Mouse (Mus musculus): ENCODE measurements around the gene Zfp418. TPM values are rescaled to one million over a fixed set of nuclear protein-coding genes. Genes with fewer than 3 reads are reported as not detected.
"Not testable (repeated sequence)": the region's sequence is repeated elsewhere in the genome, so short reads cannot be mapped to it uniquely, and the experiment has no call there.

Zfp418 gene
- 1 to 10 TPM; 1.7 to 2.3 TPM for total RNA-seq (2021)

DNA sequence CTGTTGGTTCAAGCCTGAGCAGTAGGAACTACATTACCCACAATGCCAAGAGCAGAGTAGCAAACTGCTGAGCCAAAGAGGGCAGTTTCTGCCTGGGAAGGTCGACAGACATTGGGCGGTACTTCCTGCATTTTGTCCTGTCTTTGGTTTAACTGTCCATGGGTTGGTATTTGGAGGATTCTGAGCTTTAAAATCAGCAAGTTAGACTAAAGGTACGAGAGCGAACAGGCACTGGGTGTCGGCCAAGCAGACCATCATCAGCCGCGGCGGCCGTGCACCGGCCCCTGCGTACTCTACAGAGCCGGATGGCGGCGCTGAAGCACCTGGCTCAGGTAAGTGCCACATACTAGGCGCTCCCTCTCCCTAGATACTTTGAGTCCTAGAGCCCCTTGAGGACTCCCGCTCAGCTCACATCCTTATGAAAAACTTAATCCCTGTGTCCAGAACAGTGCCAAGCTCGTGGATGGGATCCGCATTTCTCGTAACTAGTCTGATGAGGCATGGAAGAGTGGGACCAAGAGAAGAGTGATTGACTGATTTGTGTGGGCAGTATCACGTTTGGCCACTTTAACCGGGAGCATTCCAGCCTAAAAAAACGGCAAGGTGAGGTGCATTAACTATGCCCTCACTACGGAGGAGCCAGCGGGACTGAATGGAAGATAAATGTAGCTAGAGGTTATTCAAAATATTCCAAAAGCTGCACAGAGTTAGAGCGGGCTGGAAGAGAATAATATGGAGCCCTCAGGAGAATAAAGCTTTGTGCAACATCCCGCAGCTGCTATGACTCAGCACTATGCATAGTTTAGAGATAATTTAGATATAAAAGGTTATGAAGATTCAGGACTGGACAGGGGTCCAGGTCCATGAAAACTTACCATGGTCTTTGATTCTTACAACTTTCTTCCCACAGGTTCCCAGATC is at the start of gene Zfp418:
Gene Zfp418 (plus strand): TSS at position 104 of the 921 bp plus-strand sequence.
- intact Hi-C loops (cut with DNase I): loop anchor here (5.0 kb wide), 1 partner anchor 49 kb away; the partner anchor contains the start of gene Zfp954
- peak; percentile 69 to 71 for DNase-seq

DNA sequence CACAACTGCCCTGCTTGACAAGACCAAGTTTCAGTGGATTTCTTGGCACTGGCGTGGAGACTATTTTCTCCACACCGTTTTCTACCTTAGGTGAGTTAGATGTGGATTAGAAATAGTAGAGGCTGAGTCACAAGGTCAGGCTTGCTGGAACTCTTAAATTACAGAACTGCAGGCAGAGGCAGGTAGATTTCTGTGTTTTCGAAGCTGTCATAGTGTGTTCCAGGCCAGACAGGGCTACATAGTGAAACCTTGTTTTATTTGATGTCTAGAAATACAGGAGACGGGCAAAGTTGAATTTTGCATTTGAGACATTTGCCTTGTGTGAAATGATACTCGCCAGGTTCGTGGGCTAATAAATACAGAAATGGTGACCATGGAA is 49.5 kb upstream of the Zfp418 start:
- intact Hi-C loops (cut with DNase I): loop anchor here (5.0 kb wide), 3 partner anchors 51 to 176 kb away; partner anchors contain the start of gene Zfp418
- DNase-seq: no peak

DNA sequence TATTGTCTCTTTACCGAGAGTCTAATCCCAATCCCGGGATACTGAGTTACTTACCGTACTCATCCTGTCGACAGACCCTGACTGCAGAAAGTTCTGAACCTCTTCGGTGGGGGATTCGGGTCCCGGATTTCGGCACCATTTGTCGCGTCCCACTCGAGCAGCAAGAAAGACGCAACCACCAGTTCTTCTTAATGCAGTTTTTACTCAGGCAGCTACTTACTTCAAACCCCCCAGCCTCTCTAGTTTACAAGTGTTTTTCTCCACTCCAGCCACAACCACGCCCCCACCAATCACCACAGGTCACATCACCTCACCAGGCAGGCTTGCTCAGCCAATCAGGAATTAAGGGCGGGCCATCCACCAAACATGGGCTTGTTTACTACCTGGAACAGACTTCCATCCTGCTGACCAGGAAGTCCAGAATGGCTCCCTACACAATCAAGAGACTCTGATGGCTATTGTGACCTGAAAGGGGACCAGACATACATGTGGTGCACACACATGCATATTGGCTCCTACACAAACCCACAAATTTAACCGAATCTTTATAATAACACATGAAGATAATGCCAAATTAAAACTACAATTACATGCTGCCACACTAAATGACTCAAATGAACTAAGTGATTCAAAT is 40.5 kb upstream of the Zfp418 start:
- DNase-seq; intact Hi-C loops (cut with DNase I): not testable (repeated sequence)

DNA sequence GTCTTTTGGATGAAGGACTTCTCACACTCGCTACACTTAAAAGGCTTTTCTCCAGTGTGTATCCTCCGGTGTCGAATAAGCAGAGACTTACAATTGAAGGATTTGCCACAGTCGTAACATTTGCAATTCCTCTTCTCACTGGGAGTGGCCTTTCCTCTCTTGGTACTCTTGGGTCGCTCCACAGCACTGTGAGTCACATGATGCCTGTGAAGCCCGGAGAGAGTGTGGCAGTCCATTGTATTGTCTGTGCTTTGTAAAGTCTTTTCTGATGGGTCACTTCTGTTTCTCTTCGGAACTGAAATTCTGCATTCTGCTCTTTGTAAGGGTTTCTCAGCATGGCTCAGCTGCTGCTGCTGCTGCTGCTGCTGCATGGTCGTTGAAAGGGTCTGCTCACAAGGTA is 38.4 kb upstream of the Zfp418 start:
- no peak for DNase-seq
- intact Hi-C loops (cut with DNase I): no loop called here

DNA sequence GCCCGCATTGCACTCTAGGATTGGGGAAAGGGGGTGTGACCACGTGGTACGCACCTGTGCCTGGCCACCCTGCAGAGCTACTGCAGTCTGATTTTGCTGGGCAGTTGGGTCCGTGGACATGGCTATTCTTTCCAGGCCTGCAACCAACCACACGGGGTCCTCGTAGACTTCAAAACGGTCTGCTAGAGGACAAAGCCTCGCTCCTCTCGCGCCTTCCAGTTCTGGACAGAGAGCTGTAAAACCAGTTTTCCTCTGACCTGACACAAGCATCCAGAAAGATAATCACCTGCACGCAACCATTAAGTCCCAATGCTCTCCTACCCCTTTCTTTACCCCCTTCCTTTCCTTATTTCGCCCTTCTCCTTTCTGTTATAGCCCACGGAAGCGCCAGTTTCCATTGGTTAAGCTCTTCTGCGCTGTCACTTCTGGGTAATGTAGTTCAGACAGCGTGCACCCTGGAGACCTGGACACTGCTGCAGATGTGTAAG is 34.7 kb upstream of the Zfp418 start, which contains the start of gene Zfp773:
Gene Zfp773 (minus strand): TSS at position 377 of the 488 bp plus-strand sequence.
- intact Hi-C loops (cut with DNase I): no loop called here
- DNase-seq: peak; percentile 58 to 69

DNA sequence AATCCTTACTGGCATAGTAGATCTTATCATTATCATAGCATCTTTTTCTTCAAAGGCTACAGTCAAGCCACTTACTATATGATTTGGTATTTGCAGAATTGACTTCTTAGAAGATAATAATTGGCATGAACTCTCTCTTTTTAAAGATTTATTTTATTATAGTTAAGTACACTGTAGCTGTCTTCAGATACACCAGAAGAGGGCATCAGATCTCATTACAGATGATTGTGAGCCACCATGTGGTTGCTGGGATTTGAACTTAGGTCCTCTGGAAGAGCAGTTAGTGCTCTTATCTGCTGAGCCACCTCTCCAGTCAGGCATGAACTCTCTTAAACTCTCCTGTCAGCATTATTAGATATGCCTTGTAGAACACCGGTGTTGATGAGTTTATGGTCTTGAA is 26.9 kb upstream of the Zfp418 start:
- DNase-seq: no peak
- intact Hi-C loops (cut with DNase I): no loop called here

DNA sequence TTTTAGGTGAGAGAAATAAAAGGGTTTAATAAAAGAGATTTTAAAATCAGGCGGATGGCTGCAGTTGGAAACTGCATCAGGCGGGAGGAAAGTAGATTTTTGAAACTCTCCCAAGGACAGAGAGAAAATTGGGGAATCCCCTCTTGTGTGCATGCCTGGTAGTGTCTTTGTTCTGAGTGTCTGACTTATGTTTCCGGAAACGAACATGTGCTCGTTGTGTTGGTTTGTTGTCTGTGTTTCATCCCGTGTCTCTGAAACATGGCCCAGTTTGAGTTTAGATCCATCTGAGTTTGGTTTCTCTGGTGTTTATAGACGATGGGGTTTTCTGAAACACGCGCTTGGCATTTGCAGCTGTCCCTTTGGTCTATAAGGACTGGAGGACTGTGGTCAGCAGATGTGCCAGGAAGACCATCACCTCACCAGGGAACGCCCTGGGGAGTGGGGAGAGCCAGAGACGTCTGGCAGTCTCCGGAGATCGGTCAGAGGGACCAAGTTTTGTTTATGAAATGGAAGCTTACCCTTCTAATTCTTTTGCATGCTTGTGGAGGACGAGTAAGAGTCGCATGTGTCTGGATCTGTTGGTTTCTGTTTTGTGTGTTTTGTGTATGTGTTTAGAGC is 25.0 kb upstream of the Zfp418 start:
- intact Hi-C loops (cut with DNase I): no loop called here
- DNase-seq: no peak

DNA sequence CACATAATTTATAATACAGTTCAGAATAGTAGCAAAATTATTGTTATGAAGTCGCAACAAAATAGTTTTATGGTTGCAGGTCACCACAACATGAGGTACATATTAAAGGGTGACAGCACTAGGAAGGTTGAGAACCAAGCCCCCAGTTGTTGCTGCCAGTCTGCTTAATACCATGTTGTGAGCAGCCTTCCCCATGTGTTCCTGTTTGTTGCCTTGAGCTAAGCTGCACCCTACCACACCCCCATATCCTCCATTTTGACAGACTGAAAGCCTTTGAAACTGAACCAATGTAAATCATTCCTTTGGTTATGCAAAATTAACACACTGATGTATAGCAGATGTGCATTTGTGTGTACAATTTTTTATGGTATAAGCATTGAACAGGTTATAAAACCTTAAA is 14.8 kb downstream of the Zfp418 start:
- no peak for DNase-seq
- intact Hi-C loops (cut with DNase I): loop anchor here (5.0 to 10.0 kb wide), 2 partner anchors 64 to 601 kb away; partner anchors contain the start of gene Zfp954

DNA sequence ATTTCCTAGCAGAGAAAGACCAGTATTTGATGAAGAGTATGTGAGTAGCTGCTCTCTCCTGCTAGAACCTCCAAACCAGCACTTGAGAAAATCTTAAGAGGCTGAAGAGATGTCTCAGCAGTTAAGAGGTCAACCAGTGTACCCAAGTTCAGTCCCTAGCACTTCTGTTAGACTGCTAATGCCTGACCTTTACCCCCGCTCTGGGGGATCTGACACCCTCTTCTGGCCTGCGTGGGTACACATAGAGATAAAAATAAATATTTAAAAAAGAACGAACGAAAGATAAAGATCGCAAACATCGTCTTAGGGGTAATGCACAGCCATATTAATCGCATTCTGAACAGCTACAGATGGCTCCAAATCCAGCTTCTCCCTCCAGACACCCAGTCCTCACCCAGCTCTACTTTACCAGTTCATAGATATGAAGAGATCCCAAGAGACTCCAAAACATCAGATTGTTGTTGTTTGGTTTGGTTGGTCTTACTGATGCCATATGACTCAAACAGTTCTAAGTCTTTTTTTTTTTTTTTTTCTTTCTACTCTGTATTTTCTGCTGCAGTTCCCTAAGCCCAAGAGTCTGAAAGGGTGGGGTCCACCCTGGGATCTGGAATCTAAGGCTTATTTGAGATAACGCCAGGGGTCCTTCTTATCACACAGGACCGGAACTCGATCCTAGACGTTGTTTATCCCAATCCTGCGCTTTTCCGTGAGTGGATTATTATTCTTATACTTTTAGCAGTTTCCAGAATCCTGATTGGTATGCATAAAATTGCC is 16.5 kb downstream of the Zfp418 start:
- DNase-seq: no peak
- intact Hi-C loops (cut with DNase I): loop anchor here (2.0 to 10.0 kb wide), 3 partner anchors 65 to 603 kb away; partner anchors contain the start of gene Zfp954

DNA sequence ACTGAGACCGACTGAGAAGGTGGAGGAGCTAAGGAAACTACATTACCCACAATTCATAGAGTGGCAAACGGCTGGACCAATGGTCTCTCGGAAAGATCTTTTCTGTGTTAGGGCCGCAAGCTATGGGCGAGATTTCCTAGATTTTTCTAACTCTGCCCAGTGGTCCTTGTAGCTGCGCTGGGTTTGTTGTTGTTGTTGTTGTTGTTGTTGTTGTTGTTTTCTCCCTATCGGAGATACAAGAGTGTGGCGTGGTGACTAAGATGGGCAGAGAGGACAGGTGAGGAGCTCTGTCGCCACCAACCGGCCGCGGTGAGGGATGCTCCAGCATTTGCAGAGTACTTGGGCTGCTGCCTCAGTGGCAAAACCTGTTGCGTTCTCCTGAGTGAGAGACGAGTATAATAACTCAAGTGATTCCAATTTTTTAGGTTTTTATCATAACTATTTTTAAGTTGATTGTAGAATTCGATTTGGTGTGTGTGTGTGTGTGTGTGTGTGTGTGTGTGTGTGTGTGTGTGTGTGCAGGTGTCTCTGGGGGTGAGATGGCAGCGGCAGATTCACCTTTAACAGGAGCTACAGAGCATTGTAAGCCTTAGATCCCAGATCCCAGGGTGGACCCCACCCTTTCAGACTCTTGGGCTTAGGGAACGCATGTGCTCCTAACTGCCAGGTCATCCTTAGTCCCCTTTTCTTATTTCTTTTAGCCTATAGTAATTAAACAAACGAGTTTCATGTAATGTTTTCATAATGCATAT is 17.2 kb downstream of the Zfp418 start:
- intact Hi-C loops (cut with DNase I): loop anchor here (2.0 to 10.0 kb wide), 3 partner anchors 66 to 604 kb away; partner anchors contain the start of gene Zfp954
- DNase-seq: peak; percentile 67 to 71

DNA sequence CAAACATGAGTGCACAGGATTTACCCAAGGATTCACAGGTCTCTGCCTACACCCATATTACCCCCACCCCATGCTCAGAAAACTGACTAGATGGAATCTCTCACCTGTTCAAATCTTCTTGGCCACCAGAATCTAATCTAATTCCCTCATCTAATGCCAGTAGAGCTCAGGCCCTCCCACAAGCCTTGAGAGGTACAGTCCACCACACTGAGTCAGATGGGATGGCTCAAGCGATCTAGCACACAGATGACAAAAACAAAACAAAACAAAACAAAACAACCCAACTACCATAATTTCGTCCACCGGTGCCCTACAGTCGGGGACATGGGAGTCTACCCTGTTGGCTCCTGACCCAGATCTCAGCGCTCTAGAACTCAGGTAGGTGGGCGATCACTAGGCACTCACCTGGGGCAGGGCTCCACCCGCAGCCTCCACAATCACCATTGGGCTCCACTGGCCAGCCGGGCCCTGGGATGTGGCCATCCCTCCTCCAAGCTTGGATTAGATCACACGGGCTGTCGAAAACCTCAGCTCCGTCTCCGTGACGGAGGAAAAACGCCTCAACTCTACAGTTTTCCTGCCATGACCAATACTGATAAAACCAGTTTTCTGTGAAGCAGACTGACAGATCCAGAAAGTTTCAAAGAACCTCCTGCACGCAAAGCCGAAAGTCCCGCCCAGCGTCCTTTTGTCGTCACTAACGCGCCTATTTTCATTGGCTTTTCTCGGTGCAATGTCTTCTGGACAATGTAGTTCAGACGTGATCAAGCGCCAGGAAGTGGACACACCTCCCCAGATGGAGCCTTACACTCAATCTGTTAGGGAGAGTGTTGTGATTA is 38.4 kb downstream of the Zfp418 start, which contains the start of gene Zfp772:
Gene Zfp772 (minus strand): TSS at position 686 of the 839 bp plus-strand sequence.
- intact Hi-C loops (cut with DNase I): not testable (repeated sequence)
- DNase-seq: peak; percentile 60 to 66

Other genes starting within 250 kb of the Zfp418 start
- not detected for gene Aurkc, start 176.0 kb upstream of the Zfp418 start, total RNA-seq (2021)
- gene Zfp954, start 49.8 kb upstream of the Zfp418 start, total RNA-seq (2021): 1 to 10 TPM; 3.8 to 5.3 TPM
- gene Zfp773, start 34.6 kb upstream of the Zfp418 start, total RNA-seq (2021): under 1 TPM; 0.14 to 0.27 TPM
- 1 to 10 TPM; 2.1 to 2.6 TPM for gene Zfp772, start 38.7 kb downstream of the Zfp418 start, total RNA-seq (2021)
- gene Vmn2r29, start 76.0 kb downstream of the Zfp418 start, total RNA-seq (2021): not detected
- 1 to 10 TPM; 1.1 to 2.0 TPM for gene Gm45844, start 107.0 kb downstream of the Zfp418 start, total RNA-seq (2021)
- gene Clcn4, start 129.5 kb downstream of the Zfp418 start, total RNA-seq (2021): 10 to 100 TPM; 54.8 to 60.0 TPM
- gene Vmn2r30, start 166.3 kb downstream of the Zfp418 start, total RNA-seq (2021): not detected
- gene Gm45783, start 203.2 kb downstream of the Zfp418 start, total RNA-seq (2021): not detected
- not detected for gene Vmn2r31, start 228.4 kb downstream of the Zfp418 start, total RNA-seq (2021)